Mouse (Mus musculus): ENCODE measurements around the gene Gm9747.

DNA sequence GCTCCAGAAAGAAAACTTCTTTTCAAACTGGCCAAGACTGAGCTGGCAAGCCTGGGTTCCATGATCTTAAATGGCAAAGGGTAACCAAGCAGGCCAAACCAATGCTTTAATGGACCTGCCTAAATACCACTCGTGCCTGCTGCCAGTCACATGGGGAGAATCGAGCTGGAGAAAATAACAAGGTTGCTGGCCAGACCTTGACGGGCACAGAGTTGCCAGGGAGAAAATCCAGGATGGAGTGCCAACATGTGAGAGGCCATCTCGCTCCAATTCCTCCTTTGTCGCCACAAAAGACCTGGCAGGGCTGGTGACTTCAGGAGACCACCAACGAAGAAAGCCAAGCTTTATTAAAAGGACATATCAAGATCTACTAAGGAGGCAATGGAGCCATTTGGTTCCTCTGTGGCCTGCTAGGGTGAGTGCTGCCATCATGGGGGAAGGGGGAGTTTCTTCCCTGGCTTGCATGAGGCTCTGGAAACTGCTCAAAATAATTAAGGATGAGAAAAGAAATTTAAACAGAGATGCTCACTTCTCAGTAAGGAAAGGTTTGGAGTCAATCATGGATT lies 10.4 kb downstream of the Gm9747 start:
- no peak for TF ChIP-seq POLR2A (IDR thresholded peaks at IDR 0.05; ENCODE audit: borderline replicate concordance, extremely low read depth, insufficient read depth, insufficient read length, poor library complexity, severe bottlenecking)
- TF ChIP-seq CTCF (IDR thresholded peaks at IDR 0.05; ENCODE audit: borderline replicate concordance, extremely low read depth, insufficient read depth, insufficient read length): no peak

All from brain, embryonic 14.5 days (tissue).